Mouse (Mus musculus): ENCODE measurements at regions not wholly inside any gene's neighbourhood (a gene's known extent, or its start where the extent isn't known, plus 50 kb on each side); places are given as distances from the start of the nearest gene placed in this dataset.

DNA sequence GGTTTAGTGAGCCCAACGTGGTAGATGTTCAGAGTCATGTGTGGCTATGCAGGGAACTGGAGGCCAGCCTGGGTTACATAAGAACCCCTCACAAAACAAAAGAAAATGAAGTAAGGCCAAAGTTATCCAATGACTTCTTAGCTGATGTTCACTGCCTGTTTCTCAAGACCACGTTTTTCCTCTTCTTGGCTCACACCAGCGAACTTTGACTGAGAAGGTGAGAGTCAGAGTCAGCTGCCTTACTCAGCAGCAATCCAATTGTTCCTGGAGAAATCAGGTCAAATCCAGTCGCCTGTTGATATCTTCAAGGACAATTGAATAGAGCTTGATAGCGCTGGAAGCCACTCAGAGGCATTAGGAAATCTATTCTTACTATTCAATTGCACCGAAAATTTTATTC, 142.0 kb upstream of the Mast4 start:
- no peak for DNase-seq (ENCODE audit: low read depth, low spot score)

DNA sequence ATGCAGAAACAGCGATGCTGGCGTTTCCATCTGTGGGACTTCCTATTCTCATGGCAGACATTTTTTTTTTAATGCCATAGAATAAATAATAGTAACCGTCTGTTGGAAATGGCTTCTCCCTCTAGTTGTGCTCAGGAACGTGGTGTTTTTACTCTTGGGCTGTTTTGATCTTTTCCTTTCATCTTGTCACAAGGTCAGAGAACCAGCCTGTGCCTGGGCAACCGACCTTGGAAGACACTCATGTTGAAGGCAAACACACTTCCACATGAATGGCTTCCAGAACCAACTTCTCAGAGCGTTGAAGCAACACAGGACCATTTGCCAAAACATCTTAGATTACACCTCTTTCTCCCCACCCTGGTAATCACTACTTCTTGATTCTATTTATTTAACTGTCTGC, 137.9 kb upstream of the Mast4 start:
- DNase-seq (ENCODE audit: low read depth, low spot score) = no peak

DNA sequence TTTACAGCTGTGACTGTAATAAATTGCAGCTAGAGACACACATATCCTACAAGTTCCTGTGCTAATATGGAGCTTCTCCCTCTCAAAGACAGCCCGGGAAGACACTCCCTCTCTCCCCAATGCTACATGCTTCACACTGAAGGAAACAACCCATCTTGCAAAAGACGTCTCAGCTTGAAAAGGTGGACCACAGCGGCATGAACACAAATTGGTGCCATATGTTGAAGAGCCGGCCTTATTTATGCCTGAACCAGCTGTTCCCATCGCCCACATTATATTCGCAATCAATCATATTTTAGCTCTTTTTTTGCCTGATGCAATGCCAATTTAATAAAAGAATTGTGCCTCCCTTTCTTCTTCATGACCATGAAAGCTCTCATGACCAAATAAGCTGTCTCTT, 135.8 kb upstream of the Mast4 start:
- DNase-seq (ENCODE audit: low read depth, low spot score) = peak; percentile 45

DNA sequence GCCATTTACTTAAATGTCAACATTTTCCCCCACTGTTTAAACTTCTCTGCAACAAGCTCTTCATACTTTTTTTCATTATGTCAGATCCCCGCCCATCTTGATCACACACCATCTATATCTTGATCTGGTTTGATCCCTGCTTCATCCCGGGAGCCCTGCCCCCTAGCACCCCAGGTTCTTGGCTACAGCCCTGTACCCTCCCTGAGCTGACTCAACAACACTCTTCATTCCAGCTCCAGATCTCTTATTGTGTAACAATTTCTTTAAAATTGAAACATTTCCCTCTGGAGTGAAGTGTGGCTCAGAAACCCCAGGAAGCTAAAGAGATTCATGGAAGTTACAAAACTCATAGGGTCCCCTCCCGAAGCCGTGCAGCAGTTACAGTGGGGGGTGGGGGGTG, 126.2 kb upstream of the Mast4 start:
- DNase-seq (ENCODE audit: low read depth, low spot score) = no peak

DNA sequence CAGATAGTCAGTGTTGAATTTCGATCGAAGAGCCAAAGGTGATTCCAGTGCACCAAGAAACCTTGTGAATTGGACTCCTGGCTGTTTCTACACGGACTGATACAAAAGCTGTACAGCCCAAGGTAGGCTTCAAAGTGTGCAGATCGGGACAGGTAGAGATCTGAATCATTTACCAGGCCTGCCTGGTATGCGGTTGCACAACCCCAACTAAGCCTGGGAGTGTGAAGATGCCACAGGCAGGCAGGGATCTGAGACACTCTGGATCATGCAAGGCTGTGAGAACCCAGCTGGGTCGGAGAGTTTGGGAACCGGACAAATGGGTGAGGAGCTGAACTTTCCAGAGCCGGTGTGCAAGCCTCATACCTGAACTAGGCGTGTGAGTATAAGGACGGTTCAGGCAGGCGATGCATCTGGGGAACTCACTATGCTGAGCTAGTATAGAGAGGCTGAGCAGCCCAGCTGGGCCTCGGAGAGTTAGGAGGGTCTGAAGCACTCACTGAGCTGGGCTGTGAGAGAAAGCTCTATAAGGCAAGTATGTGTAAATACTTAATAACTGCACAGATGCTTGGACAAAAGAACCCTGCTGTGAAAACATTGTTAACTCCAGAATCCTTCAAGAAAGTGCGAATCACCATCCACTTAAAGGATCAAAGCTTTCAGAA, 125.3 kb upstream of the Mast4 start:
- no peak for DNase-seq (ENCODE audit: low read depth, low spot score)

DNA sequence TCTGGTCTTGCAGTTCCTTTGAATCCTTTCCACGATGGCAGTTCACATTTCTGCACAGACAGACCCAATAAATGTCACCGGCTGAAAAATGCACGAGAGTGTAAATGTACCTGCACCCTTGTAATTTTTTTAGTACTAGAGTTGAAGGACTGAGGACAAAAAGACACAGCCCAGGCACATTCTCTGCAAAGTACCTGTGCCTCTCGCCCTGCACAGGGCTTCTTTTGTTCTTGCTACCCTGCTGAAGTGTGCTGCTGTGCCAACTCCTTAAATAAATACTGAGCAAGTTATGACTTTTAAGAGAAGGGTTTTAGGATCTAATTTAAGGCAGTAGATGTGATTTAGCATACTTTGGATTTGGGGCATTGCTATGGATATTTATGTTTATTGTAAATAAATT, 118.5 kb upstream of the Mast4 start:
- no peak for DNase-seq (ENCODE audit: low read depth, low spot score)

DNA sequence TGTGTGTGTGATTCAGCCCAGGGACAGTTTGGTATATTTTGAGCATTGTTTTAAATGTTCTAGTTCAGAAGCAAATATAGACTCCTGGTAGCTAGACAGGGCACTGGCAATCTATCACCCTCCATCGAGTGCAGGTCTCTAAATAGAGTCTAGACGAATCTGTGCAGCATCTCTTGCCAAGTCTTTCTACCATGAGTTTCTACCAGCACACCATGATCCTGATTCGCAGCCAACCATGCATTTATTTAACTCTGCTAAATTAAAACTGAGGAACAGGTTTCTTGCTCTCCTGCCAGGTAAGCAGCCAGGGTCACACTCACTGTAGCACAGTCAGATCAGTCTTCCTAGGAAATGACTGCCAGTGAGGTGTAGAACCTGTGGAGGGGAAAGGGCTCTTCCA, 96.3 kb upstream of the Mast4 start:
- no peak for DNase-seq (ENCODE audit: low read depth, low spot score)

DNA sequence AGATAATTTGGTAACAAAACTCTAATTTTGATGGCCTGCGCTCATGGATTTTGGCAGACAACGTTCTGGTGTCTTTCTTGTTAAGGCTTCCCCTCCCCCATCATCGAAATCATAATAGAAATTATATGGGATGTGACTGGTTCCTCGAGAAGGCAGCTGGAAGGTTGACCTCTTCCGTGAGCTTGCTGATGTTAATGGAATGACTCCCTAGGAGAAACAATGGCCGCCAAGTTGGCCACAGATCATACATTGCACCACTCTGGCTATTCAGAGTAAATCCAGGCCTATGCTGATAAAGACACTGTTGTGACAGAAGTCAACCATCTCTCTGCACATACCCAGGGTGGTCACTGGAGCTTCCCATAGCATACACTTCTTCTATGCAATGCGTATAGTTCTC, 89.7 kb upstream of the Mast4 start:
- DNase-seq (ENCODE audit: low read depth, low spot score) = no peak

DNA sequence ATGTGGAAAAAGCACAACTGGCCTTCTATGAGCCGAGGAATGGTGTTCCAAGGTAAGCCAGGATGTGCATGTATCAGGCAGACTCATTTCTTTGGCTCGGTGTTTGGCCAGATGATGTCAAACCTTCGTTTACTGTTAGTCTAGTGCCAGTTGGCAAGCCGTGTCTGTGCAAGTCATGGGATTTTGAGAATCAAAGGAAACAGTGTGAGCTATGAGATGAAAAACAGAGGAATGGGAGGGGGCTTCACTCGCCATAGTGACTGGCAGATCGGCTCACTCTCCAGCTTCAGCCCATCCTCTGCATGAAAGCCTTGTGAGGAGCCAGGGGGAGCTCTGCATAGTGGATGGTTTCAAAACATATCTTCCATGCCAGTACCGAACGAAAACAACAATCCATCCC, 89.1 kb upstream of the Mast4 start:
- no peak for DNase-seq (ENCODE audit: low read depth, low spot score)

DNA sequence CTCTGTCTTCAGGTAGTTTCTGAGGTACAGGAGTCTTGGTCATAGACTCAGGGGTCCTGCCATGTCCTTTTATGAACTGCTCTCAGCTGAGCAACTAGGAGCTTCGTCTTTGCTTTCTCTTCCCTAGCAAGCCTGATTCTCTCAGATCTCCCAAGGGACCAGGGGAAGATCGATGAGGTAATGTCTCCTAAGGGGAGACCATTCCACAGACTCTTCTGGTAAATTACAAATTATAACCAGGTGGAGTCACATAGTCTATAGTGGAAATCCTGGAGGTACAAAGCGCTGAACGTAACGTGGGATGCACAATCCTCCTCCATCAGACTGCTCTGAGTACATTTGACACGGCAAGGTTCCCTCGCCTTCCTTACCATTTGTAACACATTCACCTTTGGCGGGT, 88.7 kb upstream of the Mast4 start:
- no peak for DNase-seq (ENCODE audit: low read depth, low spot score)

DNA sequence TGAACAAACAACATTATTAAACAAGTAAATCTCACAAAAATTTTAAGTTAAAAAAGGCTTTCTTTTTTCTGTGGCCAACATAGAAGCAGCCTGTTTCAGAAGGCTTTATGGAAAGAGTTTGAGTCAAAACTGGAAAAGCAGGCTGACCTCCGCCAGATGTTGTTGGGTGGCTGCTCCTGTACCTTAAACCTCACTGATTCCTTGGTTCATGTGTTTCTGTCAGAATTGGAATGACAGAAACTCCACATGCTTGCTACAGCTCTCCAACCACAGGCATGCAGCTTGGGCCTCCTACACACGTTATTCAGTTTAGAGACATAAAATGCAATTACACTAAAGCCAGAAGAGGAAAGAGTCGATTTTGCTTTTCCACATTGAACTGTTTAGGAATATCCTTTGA, 84.8 kb upstream of the Mast4 start:
- DNase-seq (ENCODE audit: low read depth, low spot score) = no peak

DNA sequence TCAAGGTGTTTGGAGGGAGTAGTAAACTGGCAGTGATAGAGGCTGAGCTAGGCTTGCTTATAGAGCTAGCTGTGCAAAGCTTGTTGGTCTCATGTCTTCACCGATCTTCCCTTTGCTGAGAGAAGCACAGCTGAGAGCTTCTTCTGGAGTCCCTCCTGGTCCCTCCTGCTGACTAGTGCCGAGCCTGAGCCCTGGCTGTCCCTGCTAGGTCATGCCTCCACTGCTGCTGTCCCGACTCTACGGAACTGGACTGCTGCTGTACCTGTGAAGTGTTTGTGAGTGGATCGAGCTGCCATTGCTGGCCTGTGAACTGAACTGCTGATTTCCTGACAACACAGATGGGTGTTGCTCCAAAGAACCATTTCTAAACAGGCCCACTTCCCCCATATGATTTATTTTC, 83.0 kb upstream of the Mast4 start:
- DNase-seq (ENCODE audit: low read depth, low spot score) = no peak

DNA sequence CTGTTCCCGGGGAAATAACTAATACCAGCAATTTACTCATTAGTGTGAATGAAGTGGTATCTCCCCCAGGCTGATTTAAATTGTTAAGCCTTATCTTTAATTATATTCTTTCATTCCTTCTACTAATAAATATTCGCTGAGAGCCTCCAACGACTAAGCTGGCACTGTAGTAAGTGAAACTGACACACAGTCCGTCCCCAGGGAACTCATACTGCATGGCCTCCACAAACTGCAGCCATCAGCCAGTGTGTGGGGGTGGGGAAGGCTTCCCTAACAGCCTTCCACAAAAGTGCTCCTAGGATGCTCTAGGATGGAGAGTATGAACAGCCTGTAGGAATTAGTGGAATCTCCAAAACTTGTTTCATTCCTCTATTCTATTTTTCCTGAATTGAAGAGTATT, 81.0 kb upstream of the Mast4 start:
- no peak for DNase-seq (ENCODE audit: low read depth, low spot score)

DNA sequence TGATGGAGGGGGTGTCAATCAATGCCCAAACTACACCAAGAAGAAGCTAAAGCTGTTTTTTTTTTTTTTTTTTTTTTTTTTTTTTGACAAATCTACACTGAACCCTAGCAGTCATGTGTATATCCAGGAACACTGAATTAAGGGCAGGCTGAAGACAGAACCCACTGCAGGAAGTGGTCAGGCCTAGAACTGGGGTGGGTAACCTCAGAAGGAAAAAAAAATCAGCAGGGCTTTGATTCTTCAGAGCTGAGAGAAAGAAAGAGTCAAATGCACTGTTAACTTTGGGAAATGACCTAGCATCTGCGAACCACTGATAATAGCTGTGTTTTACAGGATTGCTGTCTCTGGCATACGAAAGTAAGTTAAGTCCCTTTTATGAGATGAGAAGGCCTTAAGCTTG, 78.3 kb upstream of the Mast4 start:
- DNase-seq (ENCODE audit: low read depth, low spot score) = no peak

DNA sequence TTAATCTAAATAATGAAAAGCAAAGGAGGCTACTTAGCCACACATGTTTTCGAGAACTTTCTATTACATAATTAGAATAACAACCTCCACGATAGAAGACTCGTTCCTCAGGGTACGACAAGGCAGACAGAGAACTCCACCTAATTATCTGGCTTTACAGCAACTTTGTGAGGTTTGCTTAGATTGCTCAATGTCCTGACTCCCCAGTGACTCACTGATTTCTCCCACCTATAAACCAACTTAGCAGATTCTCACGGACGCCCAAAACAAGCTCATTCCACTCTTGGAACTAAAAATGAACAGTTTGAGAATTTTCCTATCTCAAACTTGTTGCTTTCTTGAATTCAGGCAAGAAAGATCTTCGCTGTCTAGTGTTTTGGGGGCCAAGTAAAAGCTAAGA, 75.0 kb upstream of the Mast4 start:
- DNase-seq (ENCODE audit: low read depth, low spot score) = no peak

DNA sequence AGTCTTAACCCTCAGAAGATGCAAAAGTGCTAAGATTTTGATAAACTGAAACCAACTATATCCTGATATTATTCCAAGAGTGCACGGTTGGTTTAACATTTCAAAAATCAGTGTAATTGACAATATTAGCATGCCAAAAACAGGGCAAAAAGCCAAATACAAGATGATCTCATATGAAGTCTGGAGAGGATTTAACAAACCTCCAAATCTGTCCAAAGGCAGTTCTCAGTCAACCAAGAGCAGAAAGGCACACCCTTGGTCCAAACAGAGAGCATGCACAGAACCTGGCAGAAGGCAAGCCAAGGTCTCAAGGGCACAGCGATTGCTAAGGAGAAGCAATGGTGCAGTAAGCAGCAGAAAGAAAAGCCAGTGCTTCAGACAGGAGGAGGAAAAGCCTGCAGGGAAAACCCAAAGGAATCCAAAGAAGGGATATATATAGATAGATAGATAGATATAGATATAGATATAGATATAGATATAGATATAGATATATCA, 62.3 kb upstream of the Mast4 start:
- no peak for DNase-seq (ENCODE audit: low read depth, low spot score)

DNA sequence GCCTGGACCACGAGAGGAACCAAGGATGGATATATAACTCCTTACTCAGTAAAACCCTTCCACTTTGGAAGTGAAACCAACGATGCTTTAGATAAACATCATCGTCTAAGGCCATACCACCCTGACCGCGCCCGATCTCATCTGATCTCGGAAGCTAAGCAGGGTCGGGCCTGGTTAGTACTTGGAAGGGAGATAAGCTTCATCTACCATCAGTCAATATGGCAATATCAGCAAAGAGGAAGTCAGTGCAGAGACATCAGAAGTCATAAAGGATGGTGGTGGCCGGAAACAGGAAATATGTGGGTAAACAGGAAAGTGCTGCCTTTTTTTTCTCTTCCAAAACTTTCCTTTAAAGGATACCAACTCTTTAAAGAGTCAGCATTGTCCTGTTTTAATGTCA, 61.8 kb upstream of the Mast4 start:
- DNase-seq (ENCODE audit: low read depth, low spot score) = no peak

DNA sequence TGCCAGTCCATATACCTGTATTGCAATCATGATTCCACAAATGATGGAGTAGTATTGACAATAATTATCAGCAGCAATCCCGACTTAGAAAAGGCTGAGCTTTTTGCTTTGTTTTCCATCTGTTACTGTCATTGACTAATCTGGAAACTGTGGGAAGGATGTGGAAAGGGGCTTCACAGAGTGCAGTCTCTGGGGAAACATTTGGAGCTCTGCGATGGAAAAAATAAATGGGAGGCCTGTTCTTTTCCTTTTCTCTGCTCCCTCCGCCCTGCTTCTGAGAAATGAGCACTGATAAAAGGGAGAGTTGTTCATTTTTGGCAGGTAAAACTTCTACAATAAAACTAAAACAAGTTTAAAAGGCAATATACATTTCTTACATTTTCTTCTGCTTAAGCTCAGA, 58.3 kb upstream of the Mast4 start:
- DNase-seq (ENCODE audit: low read depth, low spot score) = no peak

DNA sequence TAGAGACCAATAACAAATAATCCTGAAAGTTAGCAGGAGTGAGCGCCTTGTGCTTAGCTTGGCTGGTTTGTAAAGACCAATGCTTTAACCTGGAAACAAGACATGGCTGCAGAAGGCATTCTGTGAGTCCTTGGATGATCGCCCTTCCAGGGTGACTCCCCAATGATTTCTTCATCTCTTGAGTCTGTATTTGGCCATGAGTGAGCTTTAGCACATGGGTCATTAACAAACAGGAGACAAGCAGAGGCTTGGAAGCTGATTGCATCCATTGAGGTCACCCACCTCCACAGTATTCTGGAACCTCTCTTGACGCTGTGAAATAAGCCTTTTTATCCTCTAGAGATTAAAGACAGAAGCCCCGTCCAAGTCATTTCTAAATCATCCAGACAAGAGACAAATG, 57.1 kb upstream of the Mast4 start:
- DNase-seq (ENCODE audit: low read depth, low spot score) = no peak

DNA sequence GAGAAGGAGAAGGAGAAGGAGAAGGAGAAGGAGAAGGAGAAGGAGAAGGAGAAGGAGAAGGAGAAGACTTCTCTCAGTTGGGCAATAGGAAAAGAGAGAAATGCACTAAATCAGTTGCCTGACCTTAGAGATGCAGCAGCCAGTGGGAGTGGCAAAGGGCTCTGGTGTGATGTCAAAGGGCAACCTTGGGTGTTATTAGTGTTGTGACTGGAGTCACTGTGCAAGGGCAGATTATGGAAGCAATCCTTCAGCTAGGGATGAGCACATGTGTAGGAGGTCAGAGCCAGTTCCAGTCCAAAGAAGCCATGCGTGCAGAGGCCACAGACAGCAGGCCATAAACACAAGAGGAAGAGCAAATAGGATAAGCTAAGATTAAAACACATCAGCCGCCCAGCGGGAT, 56.7 kb upstream of the Mast4 start:
- no peak for DNase-seq (ENCODE audit: low read depth, low spot score)

DNA sequence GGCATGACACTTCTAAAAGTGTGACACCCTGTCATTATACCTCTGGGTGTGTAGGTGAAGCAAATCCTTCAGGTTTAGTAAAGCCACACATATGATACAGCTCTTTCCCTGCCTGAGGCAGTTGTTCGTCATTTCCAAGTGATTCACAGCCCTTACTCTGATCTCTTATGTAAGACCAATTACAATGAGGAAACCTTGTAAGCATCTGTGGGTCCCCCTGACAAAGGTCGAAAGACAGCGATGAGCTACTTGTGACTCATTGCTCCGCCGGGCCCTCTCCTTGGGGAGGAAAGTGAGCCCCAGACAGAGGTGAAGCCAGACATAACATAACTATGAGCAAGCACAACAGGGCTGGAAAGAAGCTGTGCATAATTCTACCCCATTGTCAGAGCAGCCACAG, 52.7 kb upstream of the Mast4 start:
- no peak for DNase-seq (ENCODE audit: low read depth, low spot score)
